Mouse (Mus musculus) embryonic facial prominence, embryonic 14.5 days (tissue): ENCODE results near the gene Rilpl1. TPM values are rescaled to one million over a fixed set of nuclear protein-coding genes. Genes with fewer than 3 reads are reported as not detected.
A peak's percentile ranks its signal among the peaks of the same experiment; 100 is the strongest.

Experiments
- ATAC-seq: fragments of 200-750 bp; cut with Nextera tagmentation; 2 replicates; pipeline ENCODE4 v1.8.0; 2017; ENCODE audit warnings: low read depth, moderate number of reproducible peaks, moderate TSS enrichment
- DNase-seq: peaks from one replicate; pipeline ENCODE4 v3.0.0-alpha.2; 2015; ENCODE audit warnings: low spot score
- H3K27ac ChIP-seq: fragments of 300-500 bp; sonication (generic); replicated peaks from 2 replicates; pipeline ENCODE4 v1.5.1; 2014; ENCODE audit warnings: low read depth, mild to moderate bottlenecking, low read length, moderate library complexity
- H3K27me3 ChIP-seq: fragments of 300-500 bp; sonication (generic); replicated peaks from 2 replicates; pipeline ENCODE4 v1.6.1; 2014; ENCODE audit warnings: low read length; ENCODE audit not compliant: control insufficient read depth, insufficient read depth
- H3K36me3 ChIP-seq: fragments of 300-500 bp; sonication (generic); 2 replicates; pipeline ENCODE4 v1.6.1; 2014; ENCODE audit warnings: low read length, mixed read lengths; ENCODE audit not compliant: control insufficient read depth, insufficient read depth
- H3K4me1 ChIP-seq: fragments of 300-500 bp; sonication (generic); 2 replicates; pipeline ENCODE4 v1.6.1; 2014; ENCODE audit warnings: antibody characterized with exemption, low read length; ENCODE audit not compliant: control insufficient read depth, insufficient read depth
- H3K4me2 ChIP-seq: fragments of 300-500 bp; sonication (generic); 2 replicates; pipeline ENCODE4 v1.6.1; 2014; ENCODE audit warnings: low read depth, mild to moderate bottlenecking, low read length, moderate library complexity, mixed read lengths
- H3K4me3 ChIP-seq: fragments of 300-500 bp; sonication (generic); 2 replicates; pipeline ENCODE4 v1.5.1; 2014; ENCODE audit warnings: low read depth, mild to moderate bottlenecking, low read length
- H3K9ac ChIP-seq: fragments of 300-500 bp; sonication (generic); 2 replicates; pipeline ENCODE4 v1.6.1; 2014; ENCODE audit warnings: low read depth, mild to moderate bottlenecking, low read length, moderate library complexity, mixed read lengths
- H3K9me3 ChIP-seq: fragments of 300-500 bp; sonication (generic); 2 replicates; pipeline ENCODE4 v1.6.1; 2016; ENCODE audit warnings: low read length; ENCODE audit not compliant: control insufficient read depth
- WGBS: fragments of 180-500 bp; shearing (Covaris S2); extraction: QIAGEN DNeasy Blood & Tissue Kit; methylation state at CpG from one replicate; pipeline ENCODE4 v1.1.7; 2014; 5-methylcytosine and 5-hydroxymethylcytosine counted together
- polyA plus RNA-seq: library from polyadenylated mRNA; unstranded; fragments of >200 nt; fragmentation: Nextera tagmentation; extraction: Ambion mirVana; gene quantifications from 2 replicates; pipeline ENCODE4 v1.2.1, GENCODE M21; 2014

Rilpl1 gene
- polyA plus RNA-seq, 1 experiment from 2014 or later, result 29.6 TPM

DNA sequence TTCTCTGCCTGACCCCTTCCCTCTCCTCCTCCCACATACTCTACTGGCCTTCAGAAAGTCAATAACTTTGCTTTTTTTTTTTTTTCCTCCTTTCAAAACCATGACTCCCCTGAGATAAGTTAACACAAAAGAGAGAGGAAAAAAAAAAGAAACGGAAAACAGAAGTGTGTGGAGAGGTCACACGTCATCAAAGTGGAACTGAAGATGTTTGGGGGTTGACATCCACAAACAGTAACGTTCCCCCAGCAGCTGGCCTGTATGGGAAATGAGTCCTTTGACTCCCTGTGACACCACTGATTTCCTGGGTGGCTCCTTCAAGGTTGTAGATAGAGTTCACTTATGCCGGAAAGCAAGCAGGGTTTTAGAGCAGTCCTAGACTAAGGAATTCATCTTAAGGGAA lies 51.1 kb downstream of the Rilpl1 start:
- H3K9ac ChIP-seq, result no peak overlapping the region
- H3K9me3 ChIP-seq, result no peaks in the 10 kb centered on the region
- H3K4me1 ChIP-seq, result peaks cover 14% of the 10 kb centered on the region; the same call in 1 of the 2 replicates
- DNase-seq, result no peak
- no peak overlapping the region for H3K4me3 ChIP-seq
- no peak for ATAC-seq
- H3K4me2 ChIP-seq, result no peak overlapping the region
- H3K27me3 ChIP-seq, result no peaks in the 10 kb centered on the region
- 76% methylated on average over 4 of the region's 4 CpGs for WGBS
- no peaks in the 10 kb centered on the region for H3K36me3 ChIP-seq
- no peak overlapping the region for H3K27ac ChIP-seq

DNA sequence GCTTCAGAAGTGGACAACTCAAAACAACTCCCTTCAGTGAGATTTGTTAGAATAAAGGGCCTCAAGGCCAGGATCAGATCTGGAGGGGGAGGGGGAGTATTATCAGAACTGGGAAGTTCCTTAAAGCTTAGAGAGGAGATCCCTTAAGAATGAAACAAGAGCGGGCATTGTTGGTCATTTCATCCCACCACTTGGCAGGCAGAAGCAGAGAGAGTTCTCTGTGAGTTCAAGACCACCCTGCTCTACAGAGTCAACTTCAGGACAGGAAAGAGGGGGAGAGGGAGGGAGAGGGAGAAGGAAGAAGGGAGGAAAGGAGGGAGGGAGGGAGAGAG lies 52.4 kb downstream of the Rilpl1 start:
- Histone ChIP-seq H3K4me2 (peak overlapping the region; percentile 48), H3K27me3 (no peaks in the 10 kb centered on the region), H3K9ac (0 out of 2 replicates have a peak overlapping the region, but pooled peaks have one; percentile 28), H3K27ac (peak overlapping the region; percentile 90), H3K4me3 (no peak overlapping the region; the same call in 1 of the 2 replicates), H3K36me3 (no peaks in the 10 kb centered on the region), H3K9me3 (no peaks in the 10 kb centered on the region), H3K4me1 (peaks cover 10% of the 10 kb centered on the region; the same call in 1 of the 2 replicates)
- ATAC-seq, result no peak
- no peak for DNase-seq
- 81% methylated on average over 1 of the region's 1 CpGs for WGBS

DNA sequence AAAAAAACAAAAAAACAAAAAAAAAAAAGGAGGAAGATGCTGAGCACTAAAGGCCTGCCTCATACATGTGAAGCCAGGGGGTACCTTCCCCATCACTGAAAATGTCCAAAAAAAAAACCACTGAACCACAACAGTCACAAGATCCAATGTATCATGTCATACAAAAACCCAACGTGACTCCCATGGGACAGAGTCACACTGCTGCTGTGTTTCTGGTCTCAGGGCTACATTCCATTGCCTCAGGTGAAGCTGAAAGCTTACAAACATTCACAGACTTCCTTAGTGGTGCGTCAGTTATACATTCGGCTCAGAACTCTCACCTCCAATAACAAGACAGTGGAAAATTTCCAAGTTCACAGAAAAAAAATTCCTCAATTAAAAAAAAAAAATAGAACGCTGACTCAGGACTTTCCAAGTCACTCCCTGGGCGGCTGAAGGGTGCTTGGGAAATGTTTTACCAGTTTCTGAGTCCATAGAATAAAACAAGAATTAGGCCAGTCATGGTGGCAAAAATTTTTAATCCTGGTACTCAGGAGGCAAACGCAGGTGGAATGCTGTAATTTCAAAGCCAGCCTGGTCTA lies 60.5 kb downstream of the Rilpl1 start:
- Histone ChIP-seq H3K27me3 (no peaks in the 10 kb centered on the region), H3K4me1 (peaks cover 6% of the 10 kb centered on the region; the same call in 1 of the 2 replicates), H3K27ac (no peak overlapping the region), H3K9ac (no peak overlapping the region), H3K9me3 (no peaks in the 10 kb centered on the region), H3K36me3 (peaks cover 27% of the 10 kb centered on the region), H3K4me2 (no peak overlapping the region), H3K4me3 (no peak overlapping the region)
- WGBS, result 75% methylated on average over 6 of the region's 6 CpGs
- no peak for ATAC-seq
- no peak for DNase-seq

DNA sequence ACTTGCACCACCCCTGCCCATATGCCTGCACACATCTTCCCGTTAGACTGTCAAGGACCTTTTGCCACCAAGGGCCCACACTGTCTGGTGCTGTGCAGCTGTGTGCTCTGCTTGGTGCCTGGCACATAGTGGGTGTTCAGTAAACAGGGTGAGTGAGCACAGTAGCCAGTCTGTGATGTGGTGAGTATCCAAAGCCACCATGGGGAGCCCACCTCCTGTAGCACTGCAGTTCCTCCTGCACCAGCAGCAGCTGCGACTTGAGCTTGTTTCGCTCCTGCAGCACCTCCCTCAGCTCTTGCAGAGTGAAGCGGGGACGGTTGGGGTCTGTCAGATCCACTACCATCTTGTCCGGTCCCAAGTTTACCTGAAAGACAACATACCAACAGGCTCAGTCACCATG lies 61.7 kb downstream of the Rilpl1 start:
- DNase-seq, result no peak
- 84% methylated on average over 6 of the region's 6 CpGs for WGBS
- no peak for ATAC-seq
- H3K27ac ChIP-seq, result no peak overlapping the region
- no peaks in the 10 kb centered on the region for H3K27me3 ChIP-seq
- no peaks in the 10 kb centered on the region for H3K4me1 ChIP-seq
- H3K9me3 ChIP-seq, result no peaks in the 10 kb centered on the region
- H3K9ac ChIP-seq, result no peak overlapping the region
- peaks cover 27% of the 10 kb centered on the region for H3K36me3 ChIP-seq
- no peak overlapping the region for H3K4me3 ChIP-seq
- H3K4me2 ChIP-seq, result no peak overlapping the region

DNA sequence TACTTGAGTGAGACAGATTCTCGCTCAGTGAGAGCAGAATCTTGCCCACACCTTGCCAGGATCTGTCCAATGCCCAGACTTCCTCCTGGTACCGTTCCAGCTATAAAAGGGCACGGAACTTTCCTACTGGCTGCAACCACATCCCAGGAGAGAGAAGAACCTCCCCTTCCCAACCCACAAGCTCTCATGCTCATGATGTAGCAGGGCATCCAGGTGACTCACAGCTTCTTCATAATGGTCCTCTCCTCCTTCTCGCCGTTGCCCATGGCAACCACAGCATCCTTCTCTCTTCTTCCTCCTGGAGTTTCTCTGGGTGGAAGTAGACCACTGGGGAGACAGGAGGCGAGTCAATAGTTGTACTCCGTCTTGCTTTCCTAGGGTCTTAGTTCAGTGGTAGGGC lies 62.8 kb downstream of the Rilpl1 start:
- H3K9me3 ChIP-seq, result no peaks in the 10 kb centered on the region
- H3K36me3 ChIP-seq, result peaks cover 33% of the 10 kb centered on the region
- ATAC-seq, result no peak
- no peak for DNase-seq
- 93% methylated on average over 7 of the region's 7 CpGs for WGBS
- no peak overlapping the region for H3K27ac ChIP-seq
- H3K27me3 ChIP-seq, result no peaks in the 10 kb centered on the region
- no peak overlapping the region for H3K4me2 ChIP-seq
- H3K4me3 ChIP-seq, result no peak overlapping the region
- H3K9ac ChIP-seq, result no peak overlapping the region
- H3K4me1 ChIP-seq, result no peaks in the 10 kb centered on the region

DNA sequence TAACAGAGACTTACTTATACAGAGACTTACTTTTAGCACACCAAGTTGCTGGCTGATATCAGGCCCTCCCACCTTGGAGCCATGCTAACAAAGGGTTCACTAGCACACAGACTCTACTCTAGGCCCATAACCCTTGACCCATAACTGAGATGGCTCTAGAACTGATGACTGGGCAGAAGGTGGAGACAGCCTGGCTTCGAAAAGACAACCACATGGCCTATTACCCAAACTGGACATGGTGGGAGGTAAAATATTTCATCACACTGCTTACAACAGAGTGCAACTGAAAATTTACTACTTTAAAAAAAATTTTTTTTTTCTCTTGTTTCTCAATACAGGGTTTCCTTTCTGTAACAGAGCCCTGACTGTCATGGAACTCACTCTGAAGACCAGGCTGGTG lies 63.4 kb downstream of the Rilpl1 start:
- Histone ChIP-seq H3K27ac (no peak overlapping the region), H3K4me1 (no peaks in the 10 kb centered on the region), H3K9ac (no peak overlapping the region), H3K36me3 (peaks cover 39% of the 10 kb centered on the region), H3K9me3 (no peaks in the 10 kb centered on the region), H3K4me3 (no peak overlapping the region), H3K27me3 (no peaks in the 10 kb centered on the region), H3K4me2 (no peak overlapping the region)
- DNase-seq, result no peak
- WGBS, result 87% methylated on average over 1 of the region's 1 CpGs
- ATAC-seq, result no peak

DNA sequence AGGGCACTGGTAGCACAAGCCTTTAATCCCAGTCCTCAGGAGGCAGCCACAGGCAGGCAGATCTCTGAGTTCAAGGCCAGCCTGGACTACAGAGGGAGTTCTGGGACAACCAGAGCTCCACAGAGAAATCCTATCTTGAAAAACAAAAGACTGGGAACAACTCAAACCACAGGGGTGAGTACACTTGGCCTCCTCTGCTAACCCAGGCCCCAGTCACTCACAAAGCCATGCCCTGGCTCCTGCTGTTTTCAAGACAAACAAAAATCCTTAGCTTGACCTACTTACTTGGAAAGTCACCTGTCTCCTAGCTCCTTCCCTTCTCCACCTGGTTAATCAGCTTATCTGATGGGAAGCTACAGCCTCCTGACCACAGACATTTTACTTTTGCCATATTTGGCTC lies 66.3 kb downstream of the Rilpl1 start:
- DNase-seq, result no peak
- ATAC-seq, result no peak
- H3K4me2 ChIP-seq, result no peak overlapping the region
- no peak overlapping the region for H3K4me3 ChIP-seq
- no peak overlapping the region for H3K27ac ChIP-seq
- peaks cover 64% of the 10 kb centered on the region for H3K36me3 ChIP-seq
- no peaks in the 10 kb centered on the region for H3K4me1 ChIP-seq
- no peak overlapping the region for H3K9ac ChIP-seq
- no peaks in the 10 kb centered on the region for H3K27me3 ChIP-seq
- H3K9me3 ChIP-seq, result no peaks in the 10 kb centered on the region

DNA sequence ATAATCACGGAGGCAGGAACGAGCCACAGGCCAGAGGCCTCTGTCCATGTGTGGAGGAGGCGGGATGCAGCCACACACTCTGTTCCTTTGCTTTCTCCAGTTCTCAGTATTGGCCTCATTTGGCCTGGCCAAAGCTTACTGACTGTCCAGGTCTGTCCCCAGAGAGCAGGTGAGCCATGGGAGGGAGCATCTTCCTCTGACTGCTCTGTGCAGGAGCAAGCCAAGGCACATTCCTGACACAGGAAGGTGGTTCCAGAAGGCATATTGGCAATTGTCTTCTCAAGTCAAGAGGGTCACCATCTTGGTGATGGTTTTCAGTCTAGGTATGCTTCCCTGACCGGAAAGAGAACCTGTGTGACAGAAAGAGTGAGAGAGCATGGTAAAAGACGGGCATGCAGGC lies 67.7 kb downstream of the Rilpl1 start:
- Histone ChIP-seq H3K9ac (no peak overlapping the region), H3K36me3 (peaks cover 66% of the 10 kb centered on the region), H3K4me3 (no peak overlapping the region), H3K27me3 (no peaks in the 10 kb centered on the region), H3K4me2 (no peak overlapping the region), H3K9me3 (no peaks in the 10 kb centered on the region), H3K4me1 (no peaks in the 10 kb centered on the region), H3K27ac (no peak overlapping the region)
- 85% methylated on average over 5 of the region's 5 CpGs for WGBS
- no peak for DNase-seq
- no peak for ATAC-seq

DNA sequence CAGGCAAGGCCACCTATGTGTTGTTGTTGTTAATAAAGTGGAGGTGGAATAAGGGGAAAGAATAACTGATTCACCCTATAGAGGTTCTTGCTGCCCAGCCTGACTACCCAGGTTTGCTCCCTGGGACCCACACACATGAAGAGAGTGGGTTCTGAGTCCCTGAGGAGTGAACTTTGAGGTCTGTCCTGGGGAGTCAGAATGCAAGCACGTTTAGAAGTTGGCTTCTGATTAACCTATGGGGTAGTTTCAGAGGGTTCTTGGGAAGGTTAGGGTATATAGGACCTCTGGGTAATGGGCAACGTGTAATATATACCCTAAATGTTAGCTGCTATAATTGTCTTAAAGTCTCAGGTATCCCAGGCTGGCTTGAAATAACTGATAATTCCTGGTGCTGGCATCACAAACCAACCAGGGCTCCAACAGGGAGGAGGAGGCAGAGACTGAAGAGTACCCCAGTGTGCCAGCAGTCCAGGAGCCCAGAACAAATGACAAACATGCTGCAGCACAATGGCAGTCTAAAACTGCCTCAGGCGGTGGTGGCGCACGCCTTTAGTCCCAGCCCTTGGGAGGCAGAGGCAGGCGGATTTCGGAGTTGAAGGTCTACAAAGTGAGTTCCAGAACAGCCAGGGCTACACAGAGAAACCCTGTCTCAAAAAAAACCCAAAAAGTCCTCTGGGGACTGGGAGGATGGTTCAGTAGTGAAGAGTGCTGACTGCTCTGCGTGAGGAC lies 68.7 kb downstream of the Rilpl1 start:
- H3K9ac ChIP-seq, result no peak overlapping the region
- ATAC-seq (no peak), DNase-seq (no peak)
- no peaks in the 10 kb centered on the region for H3K9me3 ChIP-seq
- no peaks in the 10 kb centered on the region for H3K27me3 ChIP-seq
- H3K4me3 ChIP-seq, result no peak overlapping the region
- no peaks in the 10 kb centered on the region for H3K4me1 ChIP-seq
- H3K27ac ChIP-seq, result no peak overlapping the region
- peaks cover 68% of the 10 kb centered on the region for H3K36me3 ChIP-seq
- 87% methylated on average over 8 of the region's 8 CpGs for WGBS
- no peak overlapping the region for H3K4me2 ChIP-seq
